Mouse (Mus musculus): ENCODE data around the gene BC030867.

BC030867 gene

DNA sequence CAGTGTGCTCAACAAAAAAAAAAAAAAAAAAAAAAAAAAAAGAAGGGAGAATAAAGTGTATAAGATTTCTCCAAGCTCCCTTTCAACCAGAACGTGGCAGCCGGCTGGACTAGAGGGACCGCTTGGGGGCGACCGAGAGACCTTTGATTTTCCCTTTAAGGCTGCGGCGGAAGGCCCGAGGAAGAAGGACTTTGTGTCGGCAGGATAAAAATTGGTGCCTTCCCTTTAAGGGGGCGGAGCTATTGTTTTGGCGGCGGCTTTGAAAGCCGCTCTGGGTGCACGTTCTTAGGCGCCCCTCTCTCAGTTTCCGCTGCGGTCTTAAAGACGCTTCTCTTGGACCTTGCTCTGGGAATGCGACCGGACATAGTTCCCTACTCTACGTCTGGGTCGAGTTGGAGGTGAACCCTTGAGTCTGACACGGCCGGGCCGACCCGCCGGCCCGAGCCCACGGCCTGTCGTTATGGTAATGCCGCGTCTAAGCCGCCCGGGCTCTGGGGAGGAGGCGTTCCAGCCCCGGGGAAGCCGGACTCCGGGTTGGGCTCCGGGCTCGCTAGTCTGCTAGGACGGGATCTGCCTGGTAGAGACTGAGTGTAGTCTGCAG, at the start of gene BC030867:
Gene BC030867, plus strand, starts transcription at position 253 of the 601 bp plus-strand sequence.
- DNase-seq = peak; percentile 94 to 96

DNA sequence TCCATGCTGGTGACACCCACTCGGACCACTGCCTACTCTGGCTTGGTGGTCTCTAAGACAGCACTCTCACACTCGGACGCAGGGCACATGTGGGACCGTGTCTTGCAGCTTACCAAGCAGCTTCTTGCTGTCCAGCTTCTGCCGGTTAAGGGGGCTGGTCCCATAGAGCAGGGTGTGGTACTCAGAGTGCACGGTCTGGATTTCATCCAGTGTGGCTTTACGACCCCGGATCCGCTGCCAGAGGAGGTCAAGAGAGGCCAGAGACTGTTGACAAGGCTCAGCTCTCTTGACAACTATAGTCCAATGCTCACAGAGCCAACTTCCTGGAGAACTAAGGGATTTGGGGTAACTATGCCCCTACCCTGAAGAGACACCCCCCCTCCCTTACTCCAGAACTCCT, 48.8 kb upstream of the BC030867 start:
- DNase-seq = no peak

DNA sequence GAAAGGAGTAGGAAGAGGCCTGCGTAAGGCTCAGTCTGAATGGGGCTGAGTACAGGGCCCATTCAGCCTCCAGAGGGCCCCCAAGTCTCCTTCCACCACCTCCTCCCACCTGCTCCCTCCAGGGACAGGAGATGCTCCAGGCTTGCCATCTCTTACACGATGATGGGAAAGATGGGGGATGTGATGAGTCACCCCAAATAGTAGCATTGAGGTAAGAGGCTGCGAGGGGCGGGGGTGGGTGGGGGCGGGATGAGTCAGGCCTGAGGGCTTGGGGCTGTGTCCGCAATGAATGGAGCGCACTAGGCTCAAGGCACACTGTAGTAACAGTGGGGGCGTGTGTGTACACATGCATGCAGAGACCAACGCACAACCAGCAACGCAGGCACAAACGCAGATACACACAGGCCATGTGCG, 47.3 kb upstream of the BC030867 start:
- DNase-seq = no peak

DNA sequence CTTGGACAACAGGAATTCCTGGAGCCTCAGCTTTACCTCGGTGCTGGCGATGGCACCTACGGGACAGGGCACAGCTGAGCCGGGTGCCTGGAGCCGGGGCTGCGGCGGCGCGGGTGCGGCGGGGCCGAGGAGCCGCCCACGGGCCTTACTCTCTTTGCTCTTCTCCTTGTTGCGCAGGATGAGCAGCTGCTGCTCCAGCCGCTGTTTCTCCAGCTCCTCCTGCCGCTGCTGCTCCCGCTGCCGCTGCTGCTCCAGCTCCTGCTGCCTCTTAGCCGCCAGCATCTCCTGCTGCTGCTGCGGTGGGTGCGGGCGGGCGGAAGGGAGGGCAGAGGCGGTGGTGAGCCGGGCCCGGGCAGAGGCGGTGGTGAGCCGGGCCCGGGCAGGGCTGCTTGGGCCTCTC, 42.2 kb upstream of the BC030867 start:
- DNase-seq = no peak

DNA sequence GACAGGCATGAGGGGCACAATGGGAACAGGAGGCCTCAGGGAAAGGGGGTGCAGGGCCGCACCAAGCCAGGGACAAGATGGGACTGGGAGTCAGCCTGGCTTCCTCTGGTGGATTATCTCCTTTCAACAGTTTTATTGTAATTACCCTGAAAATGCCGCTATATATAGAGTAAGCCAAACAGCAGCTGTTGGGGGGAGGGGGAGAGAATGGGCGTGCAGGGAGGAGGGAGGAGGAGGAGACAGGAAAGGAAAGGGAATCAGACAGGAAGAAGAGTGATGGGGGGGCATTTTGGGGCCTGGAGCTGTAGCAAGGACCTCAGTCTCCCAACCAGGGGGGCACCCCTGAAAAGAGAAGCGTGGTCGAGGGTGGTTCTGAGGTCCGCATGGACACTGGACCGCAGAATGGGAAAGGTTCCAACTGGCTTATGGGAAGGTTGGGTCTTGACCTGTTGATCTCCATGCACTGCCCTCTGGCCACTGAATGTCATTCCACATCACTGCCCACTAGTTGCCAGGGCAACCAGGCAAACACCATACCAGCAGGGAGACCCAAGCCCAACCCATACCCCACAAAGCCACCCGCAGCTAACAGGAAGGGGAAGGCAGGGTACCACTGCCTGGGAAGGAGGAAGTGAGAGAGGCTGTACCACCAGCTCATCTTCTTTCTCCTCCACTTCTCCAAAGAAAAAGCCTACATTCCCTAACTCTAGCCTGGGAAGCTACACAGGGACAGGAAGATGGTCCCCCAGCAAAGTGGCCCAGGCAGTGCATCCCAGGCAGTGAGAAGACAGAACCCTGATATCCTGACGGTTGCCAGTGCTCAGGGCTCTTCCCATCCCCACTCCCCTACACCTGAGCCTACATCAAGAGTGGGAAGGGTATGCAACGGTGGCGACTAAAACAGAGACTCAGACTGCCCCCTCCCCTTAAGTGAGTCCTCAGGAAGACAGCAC, 40.6 kb upstream of the BC030867 start:
- no peak for DNase-seq

DNA sequence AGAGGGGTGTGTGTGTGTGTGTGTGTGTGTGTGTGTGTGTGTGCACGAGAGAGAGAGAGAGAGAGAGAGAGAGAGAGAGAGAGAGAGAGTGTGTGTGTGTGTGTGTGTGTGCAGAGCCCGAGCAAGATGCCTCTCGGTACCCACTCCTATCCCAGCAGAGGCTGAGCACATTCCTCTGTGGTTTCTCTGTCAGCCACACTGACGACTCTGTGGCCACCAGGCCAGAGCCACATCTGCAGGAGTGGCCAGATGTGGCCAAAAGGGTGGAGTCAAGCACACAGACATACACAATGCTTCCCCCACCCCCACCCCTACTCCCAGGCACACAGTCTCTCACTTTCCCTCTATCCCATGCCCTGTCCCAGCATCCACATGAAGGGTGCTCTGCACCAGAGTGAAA, 39.8 kb upstream of the BC030867 start:
- no peak for DNase-seq

DNA sequence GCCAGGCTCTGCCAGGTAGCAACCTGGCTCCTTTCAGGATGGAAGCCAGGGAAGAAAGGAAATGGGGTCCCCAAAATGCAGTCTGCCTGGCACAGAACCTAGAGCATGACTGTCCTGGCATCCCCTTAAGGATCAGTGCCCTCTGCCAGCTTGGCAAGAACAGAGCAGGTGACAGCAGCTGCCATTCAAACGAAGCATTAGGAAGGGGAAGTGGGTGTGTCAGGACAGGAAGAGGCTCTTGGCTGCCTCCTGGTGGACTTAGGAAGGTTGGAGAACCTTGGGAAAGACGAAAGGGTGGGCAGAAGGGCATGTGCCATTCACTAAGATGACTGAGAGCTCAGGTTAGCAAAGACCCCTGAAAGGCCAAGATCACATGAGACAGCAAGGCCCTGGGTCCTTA, 38.9 kb upstream of the BC030867 start:
- peak; percentile 54 to 57 for DNase-seq

DNA sequence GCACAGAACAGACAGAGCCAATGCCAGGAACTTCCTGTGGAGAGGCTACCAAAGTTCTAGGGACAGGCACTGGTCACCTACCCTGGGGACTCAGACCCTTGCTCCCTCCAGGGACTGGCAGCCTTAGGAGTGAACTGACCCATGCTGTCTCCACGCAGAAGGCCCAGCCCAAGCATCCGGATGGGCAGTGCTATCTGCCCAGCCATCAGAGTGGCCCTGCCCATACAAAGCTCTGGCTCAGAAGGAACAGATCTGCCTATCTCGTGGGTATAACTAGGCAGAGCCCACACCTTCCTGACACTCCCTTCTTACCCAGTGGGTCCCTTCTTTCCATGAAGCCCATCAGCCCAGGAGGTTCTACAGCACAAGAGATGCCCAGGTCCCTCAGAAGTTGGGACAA, 38.5 kb upstream of the BC030867 start:
- no peak for DNase-seq

DNA sequence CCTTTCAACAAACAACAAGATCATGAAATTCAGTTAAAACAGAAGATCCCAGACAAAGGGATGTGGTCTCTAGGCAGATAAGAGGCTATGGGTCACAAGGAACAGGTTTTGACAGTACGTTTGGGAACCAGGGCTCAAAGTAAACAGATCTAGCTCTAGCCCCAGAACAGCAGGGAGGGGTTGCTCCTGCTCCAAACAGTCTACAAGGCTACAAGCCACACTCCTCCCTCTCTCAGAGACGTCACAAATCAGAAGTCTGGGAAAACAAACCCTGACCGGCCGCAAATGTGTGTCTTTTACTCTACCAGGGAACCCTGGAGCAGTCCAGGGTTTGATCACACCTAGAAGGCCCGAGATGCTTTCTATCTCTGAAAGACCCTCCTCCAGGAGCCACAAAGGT, 37.7 kb upstream of the BC030867 start:
- DNase-seq = no peak

DNA sequence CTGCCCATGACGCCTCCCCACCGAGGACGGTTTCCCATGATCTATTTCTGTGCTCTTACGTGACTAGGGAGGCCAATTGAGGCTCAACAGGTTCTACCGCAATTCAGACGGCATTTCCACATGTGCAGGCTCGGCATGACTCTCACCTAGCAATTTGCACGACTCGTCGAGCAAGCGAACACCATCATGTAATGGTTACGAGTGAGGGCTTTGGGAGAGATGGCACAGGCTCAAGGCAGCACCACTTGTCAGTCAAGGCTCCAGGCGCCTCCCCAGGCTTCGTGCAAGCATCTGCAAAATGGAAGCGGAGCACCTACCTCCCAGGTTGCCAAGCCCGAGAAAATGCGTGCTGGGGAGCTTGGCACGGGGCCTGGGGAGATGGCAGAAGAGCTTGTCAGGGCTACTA, 36.7 kb upstream of the BC030867 start:
- no peak for DNase-seq

DNA sequence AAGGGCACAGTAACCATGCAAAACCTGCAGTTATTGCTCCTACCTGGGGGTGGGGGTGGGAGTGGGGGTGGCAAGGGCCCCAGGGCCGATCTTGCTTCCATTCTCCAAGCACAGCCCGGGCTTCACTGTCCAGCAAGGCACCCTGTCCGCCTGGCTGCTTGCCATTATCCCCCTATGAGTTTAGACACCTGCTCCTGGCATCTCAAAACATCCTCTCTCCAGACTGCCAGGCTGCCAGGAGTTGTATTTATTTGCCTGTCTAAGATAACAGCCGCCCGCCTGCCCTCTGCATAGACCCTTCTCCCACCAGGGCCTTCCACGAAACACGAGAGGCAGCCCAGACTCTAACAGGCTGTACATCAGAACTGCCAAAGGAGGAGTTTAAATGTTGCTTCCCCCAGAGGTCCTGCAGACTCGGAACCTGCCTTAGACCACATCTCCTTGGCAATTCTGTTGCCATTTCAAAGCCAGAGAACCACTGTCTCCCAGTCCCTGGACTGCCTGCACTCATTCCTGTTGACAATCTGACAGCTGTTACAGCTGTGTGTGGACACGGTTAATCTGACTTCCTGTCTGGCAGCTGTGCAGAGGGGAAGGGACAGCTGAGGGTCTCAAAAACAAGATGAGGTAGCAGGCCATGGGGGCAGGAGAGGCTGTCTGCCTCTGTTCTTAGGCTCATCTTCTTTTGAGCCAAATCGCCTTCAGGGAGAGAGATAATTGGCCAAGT, 34.1 kb upstream of the BC030867 start:
- DNase-seq = no peak

DNA sequence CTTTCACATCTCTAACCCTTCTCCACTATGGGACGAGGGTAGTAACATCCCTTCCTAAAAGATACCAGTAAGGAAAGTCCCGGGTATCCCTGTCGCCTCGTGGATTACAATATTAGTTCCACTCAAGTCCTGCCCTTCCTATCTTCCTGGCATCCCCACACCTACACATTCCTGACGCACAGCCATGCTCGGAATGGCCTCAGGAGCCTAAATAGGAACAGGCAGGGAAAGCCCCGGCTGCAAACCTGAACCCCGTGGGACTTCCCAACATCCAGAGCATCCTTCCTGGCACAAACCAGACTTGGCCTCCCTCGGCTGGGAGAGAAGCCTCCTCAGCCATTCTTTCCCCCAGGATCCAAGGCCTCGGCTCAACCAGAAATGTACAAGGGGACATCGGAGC, 33.2 kb upstream of the BC030867 start:
- DNase-seq = no peak

DNA sequence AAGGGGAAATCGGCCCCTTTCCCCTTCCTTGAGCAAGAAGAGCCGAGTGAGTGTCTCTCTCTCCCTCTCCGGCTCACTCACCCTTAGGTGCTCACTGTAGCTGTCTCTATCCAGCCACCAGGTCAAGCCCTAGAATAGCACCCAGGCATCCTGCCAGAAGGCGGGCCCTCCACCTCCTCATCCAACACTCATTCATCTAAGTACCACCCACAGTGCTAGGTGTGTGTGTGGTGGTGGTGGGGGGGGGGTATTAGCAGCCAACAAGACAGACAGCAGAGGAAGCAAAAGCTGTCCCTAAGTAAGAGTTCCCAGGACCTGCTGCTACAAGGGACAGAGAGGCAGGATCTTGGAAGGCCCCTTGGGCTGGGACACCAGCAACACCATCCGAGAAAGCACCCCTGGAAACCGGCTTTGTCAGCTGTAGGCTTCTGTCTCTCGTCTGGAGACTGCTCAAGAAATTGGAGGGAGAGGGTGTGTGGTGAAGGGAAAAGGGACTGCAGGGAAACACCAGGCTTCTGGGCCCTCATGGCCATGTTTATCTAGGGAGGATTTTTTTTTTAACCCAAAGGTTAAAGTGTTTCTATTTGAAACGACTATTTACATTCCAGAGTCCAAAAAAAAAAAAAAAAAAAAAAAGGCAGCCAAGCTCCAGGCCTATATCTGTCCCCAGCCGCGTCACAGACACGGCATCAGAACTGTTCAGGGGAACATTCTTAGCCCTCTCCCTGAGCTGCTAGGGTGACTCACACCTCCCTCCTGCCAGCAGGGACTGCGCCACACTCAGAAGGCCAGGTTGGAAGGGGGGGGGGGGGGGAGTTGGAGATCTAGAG, 32.4 kb upstream of the BC030867 start:
- no peak for DNase-seq

DNA sequence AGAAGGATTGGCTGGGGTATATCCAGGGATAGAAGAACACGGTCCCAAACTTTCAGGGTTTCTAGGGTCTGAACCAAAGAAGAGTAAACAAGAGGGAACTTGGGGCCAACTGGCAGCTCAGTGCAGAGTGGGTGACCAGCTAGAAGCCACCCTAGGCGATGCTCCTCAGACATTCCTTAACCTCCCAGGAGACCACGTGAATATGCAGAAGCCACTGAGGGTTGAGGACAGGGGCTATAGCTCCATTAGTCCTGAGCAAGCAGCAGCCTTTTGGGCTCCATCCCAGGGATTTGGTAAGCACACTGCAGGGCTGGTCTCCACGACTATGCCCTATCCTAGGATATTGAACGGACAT, 31.8 kb upstream of the BC030867 start:
- no peak for DNase-seq

DNA sequence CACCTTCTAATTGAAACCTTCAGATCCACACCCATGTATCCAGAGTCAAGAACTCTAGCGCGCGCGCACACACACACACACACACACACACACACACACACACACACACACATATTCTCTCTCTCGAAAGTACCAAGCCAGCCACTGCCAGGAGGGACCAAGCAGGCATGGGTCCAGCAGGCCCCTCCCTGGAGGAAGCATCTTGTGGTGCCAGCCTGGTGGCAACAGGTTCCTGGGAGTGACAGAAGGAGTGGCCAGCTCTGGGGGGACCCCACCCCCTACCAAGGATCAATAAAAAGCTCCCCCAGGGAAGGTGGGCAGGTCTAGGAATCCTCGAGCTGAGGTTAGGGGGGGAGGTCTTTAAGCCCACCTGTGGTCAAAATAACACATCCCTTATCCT, 31.3 kb upstream of the BC030867 start:
- DNase-seq = no peak

DNA sequence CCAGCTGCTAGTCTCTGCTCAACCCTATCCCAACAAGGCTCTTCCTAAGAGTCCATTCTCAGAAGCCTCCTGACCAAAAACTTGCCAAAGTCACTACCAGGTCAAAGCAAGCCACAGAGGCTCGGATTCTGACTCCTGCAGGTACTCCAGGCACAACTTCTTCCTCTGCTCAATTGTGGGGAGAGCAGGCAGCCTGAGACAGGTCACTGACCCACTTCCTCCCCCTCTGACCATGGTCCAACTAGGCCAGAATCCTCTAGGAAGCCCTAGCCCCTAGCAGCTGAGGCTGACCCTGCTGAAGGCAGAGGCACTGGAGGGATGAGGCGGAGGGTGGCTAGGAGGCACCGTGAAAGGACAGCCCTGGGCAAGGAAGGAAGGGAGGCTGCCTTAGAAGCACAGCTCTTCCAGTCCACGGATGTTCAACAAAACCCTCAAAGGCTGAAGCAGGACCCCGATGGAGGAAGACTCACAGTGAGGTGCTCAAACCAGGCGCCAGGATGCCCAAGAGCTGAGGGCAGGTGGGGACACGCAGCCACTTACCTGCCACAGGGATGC, 30.7 kb upstream of the BC030867 start:
- DNase-seq = no peak

DNA sequence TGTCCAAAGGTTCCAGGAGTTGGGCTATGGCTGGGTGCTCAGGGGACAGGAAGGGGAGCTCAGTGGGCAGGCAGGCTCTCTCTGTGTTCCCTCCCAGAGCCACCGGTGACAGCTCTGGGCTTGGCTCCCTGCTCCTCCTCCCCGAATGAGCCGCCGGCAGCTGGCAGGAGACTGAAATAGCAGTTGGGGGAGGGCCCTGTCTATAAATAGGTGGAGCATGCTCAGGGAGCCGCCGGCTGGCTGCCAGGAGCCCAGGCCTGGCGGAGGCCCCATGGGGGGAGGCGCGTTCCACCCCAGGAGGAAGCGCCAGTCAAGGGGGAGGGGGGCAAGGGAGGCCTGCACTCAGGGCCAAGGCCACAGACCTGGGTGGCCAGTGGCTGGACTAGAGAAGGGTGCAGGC, 29.9 kb upstream of the BC030867 start:
- DNase-seq = peak; percentile 56 to 60

DNA sequence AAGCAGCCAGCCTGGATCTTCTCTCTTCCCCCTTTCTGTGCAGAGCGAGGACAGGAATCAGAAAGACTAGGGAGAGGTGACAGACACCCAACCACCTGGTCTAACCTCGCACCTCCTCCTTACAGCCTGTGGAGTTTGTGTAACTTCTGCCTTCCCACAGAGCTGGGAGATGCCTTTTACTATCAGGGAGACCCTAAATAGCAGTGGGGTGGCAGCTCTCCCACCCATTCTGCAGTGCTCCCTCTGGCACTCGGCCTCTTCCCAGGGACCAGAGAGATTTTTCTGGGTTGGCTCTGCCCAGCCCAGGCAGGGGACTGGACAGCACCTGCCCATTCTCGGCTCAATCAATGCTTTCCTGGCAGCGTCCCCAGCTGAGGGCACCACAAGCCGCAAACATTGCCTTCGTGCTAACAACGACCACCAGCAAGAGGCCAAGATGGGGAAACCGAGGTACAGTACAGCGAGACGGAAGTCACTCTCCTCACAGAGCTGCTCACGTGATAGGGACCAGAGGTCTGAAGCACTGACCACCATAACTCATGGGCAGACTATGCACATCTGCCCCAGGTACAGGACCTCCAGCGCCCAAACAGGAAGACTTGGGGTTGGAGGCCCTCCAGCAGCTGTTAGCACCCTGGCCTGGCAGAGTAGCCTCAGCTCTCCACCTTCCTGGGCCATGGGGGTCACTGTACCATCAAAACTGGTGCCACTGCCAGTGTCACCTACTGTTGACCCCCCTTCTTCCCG, 29.3 kb upstream of the BC030867 start:
- no peak for DNase-seq

DNA sequence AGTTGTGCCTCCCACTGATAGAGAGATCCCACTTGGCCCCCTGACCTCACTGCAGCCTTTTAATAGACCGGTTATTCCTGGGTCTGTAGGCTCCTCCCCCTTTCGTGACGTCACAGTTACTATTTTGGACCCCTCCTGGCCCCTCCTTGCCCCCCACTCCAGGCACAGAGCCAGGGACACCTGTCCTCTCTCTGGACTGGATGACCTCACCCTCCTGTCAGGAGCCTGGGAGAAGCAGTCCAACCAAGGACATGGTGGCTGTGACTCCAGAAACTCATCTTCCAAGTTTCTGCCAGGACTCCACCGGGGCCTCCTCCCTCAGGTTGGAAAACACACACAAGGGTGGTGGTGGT, 28.7 kb upstream of the BC030867 start:
- peak; percentile 22 to 32 for DNase-seq

DNA sequence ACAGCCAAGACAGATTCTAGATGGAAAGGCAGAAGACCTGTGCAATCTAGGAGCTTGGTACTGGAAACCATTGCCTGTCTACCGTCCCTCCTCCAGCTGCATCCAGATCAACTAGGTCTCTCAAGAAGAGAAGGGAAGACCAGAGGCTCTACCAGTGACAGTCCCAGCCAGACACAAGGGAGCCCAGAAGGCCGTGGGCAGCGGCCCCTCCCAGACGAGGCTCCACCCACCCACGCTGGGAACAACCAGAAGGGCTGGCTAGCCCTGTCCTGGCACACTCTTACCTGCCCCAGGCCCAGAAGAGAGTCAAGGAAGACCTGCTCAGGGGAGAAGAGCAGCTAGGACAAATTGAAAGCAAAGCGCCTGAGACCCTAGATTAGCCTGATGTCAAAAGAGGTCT, 28.2 kb upstream of the BC030867 start:
- no peak for DNase-seq

DNA sequence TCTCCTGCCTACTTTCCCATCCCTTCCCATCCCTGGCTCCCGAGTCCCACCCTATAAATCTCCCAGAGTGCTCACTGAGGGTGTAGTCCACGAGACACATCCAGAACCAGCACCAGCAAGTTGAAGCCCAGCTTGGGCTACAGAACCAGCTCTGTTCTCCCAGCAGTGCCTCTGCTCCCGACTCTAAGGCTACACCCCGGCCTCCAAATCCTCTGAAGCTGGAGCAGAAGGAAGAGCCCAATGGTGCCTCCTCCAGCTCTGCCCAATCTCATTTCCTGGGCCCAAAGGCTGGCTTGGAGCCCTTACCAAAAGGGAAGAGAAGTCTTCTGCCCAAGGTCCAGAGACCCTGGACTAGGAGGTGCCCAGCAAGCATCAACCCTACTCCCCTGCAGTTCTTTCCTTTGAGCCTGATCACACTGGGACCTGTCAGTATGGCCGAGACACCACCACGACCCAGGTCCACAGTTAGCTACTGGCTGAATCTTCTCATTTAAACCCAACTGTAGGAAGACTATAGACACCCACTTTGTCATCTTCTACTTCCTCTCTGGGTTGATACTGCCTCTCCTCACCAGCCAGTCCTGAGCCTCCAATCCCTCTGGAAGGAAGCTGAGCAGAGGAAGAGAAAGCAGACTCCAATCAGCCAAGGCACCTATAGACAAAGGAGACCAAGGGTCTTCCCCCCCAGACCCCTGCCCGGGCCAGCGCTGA, 27.3 kb upstream of the BC030867 start:
- DNase-seq = no peak

Data from B cell, adult 2 months (primary cell).